Mouse (Mus musculus) E14TG2a.4 (cell line): Measurements from ENCODE around the gene Cabp2.
A peak's percentile ranks its signal among the peaks of the same experiment; 100 is the strongest.

Experiments used
- H3K27me3 ChIP-seq: 2 replicates; pipeline ENCODE4 v1.6.1; 2014; ENCODE audit warnings: low read length, control low read depth; ENCODE audit not compliant: insufficient read depth
- H3K36me3 ChIP-seq: 2 replicates; pipeline ENCODE4 v1.6.1; 2014; ENCODE audit warnings: low read length, control low read depth; ENCODE audit not compliant: insufficient read depth
- H3K4me1 ChIP-seq: replicated peaks from 2 replicates; pipeline ENCODE4 v1.6.1; 2014; ENCODE audit warnings: low read depth, low read length, control low read depth
- H3K4me3 ChIP-seq: replicated peaks from 2 replicates; pipeline ENCODE4 v1.5.1; 2014; ENCODE audit warnings: mild to moderate bottlenecking, low read length
- H3K9me3 ChIP-seq: 2 replicates; pipeline ENCODE4 v1.6.1; 2014; ENCODE audit warnings: low read length, control low read depth
- CTCF ChIP-seq: conservative IDR thresholded peaks from 2 replicates; pipeline ENCODE4 v1.5.1; 2014; ENCODE audit warnings: low read length
- NANOG ChIP-seq: IDR thresholded peaks from 2 replicates; pipeline ENCODE4 v1.6.1; 2014; ENCODE audit warnings: borderline replicate concordance, low read length, mixed read lengths
- POU5F1 ChIP-seq: IDR thresholded peaks from 2 replicates; pipeline ENCODE4 v1.6.1; 2014; ENCODE audit warnings: low read length, borderline replicate concordance

Cabp2 gene

GRCm38 (mm10) chr19:4083826-4084225 lies 2.4 kb downstream of the Cabp2 start:
- H3K27me3 ChIP-seq, result peaks cover 21% of the 10 kb centered on the region
- H3K4me1 ChIP-seq, result peaks cover 28% of the 10 kb centered on the region
- H3K9me3 ChIP-seq, result no peaks in the 10 kb centered on the region
- no peaks in the 10 kb centered on the region for H3K36me3 ChIP-seq
- peak overlapping the region; percentile 37 for H3K4me3 ChIP-seq
- TF ChIP-seq POU5F1 (no peak), CTCF (no peak), NANOG (no peak)

DNA sequence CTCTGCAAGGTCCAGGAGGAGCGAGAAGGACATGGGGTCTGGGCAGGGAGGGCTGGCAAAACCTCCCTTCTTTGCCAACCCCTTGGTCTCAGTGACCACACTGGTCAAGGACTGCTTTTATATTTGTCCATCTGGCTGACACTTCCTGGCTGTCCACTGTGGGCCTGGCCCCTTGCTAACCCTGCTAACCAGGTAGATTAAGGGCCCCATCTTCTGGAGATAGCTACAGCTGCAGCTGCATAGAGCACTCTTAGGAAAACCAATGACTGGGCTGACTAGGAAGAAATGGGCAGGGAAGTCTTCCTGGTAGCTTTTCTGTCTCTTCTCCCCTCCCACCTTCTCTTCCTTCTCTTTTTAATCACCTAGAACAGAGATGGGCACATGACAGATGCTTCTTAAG lies 3.6 kb downstream of the Cabp2 start:
- H3K4me3 ChIP-seq, result no peak overlapping the region
- H3K27me3 ChIP-seq, result peaks cover 17% of the 10 kb centered on the region
- peaks cover 32% of the 10 kb centered on the region for H3K4me1 ChIP-seq
- no peaks in the 10 kb centered on the region for H3K9me3 ChIP-seq
- no peak for TF ChIP-seq NANOG
- H3K36me3 ChIP-seq, result no peaks in the 10 kb centered on the region

- peaks cover 17% of the 10 kb centered on the region for H3K27me3 ChIP-seq
- H3K4me1 ChIP-seq, result peaks cover 38% of the 10 kb centered on the region
- TF ChIP-seq CTCF (no peak), NANOG (no peak), POU5F1 (no peak)
- H3K36me3 ChIP-seq, result no peaks in the 10 kb centered on the region
- H3K4me3 ChIP-seq, result no peak overlapping the region
- no peaks in the 10 kb centered on the region for H3K9me3 ChIP-seq
Measured at GRCm38 (mm10) chr19:4086156-4086555, 4.8 kb downstream of the Cabp2 start.

GRCm38 (mm10) chr19:4087090-4087489 lies 5.7 kb downstream of the Cabp2 start:
- H3K4me3 ChIP-seq, result no peak overlapping the region

GRCm38 (mm10) chr19:4088146-4088545 lies 6.8 kb downstream of the Cabp2 start:
- Histone ChIP-seq H3K4me1 (peaks cover 31% of the 10 kb centered on the region), H3K4me3 (no peak overlapping the region), H3K9me3 (no peaks in the 10 kb centered on the region), H3K27me3 (peaks cover 10% of the 10 kb centered on the region), H3K36me3 (no peaks in the 10 kb centered on the region)
- TF ChIP-seq NANOG, result no peak

More at GRCm38 (mm10) chr19:4087090-4087489, 5.7 kb downstream of the Cabp2 start:
- no peaks in the 10 kb centered on the region for H3K36me3 ChIP-seq
- no peak for TF ChIP-seq CTCF
- TF ChIP-seq NANOG, result no peak
- no peak for TF ChIP-seq POU5F1
- H3K4me1 ChIP-seq, result peaks cover 38% of the 10 kb centered on the region
- peaks cover 10% of the 10 kb centered on the region for H3K27me3 ChIP-seq
- H3K9me3 ChIP-seq, result no peaks in the 10 kb centered on the region

DNA sequence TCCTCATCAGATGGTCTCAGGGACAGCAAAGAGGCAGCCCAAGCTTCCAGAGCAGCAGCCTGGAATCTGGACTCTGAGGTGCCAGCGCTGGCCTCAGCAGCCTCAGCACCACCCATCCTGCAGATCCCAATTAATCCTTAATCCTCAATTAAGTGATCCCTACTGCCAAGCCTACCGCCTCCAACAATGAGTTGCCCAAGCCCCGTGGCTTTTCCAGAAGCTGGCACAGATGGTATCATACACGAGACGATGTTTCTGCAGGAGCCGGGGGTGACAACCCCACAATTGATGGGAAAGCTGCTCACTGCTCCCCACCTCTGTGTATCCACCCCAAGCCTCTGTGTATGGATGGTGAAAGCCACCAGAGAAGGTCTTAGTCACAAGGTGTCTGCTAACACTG lies 7.8 kb downstream of the Cabp2 start:
- H3K27me3 ChIP-seq, result peaks cover 6% of the 10 kb centered on the region
- TF ChIP-seq CTCF (no peak), POU5F1 (no peak), NANOG (no peak)
- H3K36me3 ChIP-seq, result no peaks in the 10 kb centered on the region
- no peak overlapping the region for H3K4me3 ChIP-seq
- peaks cover 29% of the 10 kb centered on the region for H3K4me1 ChIP-seq
- no peaks in the 10 kb centered on the region for H3K9me3 ChIP-seq

- Histone ChIP-seq H3K9me3 (no peaks in the 10 kb centered on the region), H3K36me3 (no peaks in the 10 kb centered on the region), H3K4me1 (peaks cover 35% of the 10 kb centered on the region), H3K27me3 (peaks cover 6% of the 10 kb centered on the region; the same call in 1 of the 2 replicates), H3K4me3 (no peak overlapping the region)
- TF ChIP-seq POU5F1, result no peak
- no peak for TF ChIP-seq NANOG
- TF ChIP-seq CTCF, result no peak
Measured at GRCm38 (mm10) chr19:4090446-4090845, 9.1 kb downstream of the Cabp2 start.

DNA sequence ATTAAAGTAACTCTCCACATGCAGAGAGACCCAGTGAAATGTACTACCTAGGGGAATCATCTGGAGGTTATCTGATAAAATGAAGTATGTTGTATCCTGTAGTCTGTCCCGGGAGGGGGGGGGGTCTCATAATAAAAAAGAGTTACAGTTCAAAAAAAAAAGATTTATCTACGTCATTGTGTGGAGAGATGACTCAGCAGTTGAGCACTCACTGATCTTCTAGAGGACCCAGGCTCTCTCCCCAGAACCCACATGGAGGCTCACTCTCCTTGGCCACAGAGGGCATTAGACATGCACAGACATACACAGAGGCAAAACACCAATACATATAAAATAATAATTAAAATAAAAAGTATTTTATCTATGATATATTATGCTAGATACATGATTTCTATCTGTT lies 10.0 kb downstream of the Cabp2 start:
- Histone ChIP-seq H3K36me3 (no peaks in the 10 kb centered on the region), H3K9me3 (no peaks in the 10 kb centered on the region), H3K4me3 (no peak overlapping the region), H3K27me3 (no peaks in the 10 kb centered on the region), H3K4me1 (peaks cover 45% of the 10 kb centered on the region)
- no peak for TF ChIP-seq POU5F1
- no peak for TF ChIP-seq CTCF
- no peak for TF ChIP-seq NANOG

GRCm38 (mm10) chr19:4092750-4093149 lies 11.4 kb downstream of the Cabp2 start:
- Histone ChIP-seq H3K36me3 (no peaks in the 10 kb centered on the region; the same call in 1 of the 2 replicates), H3K27me3 (no peaks in the 10 kb centered on the region), H3K4me1 (peaks cover 47% of the 10 kb centered on the region), H3K9me3 (no peaks in the 10 kb centered on the region), H3K4me3 (no peak overlapping the region)
- TF ChIP-seq POU5F1 (no peak), CTCF (no peak), NANOG (no peak)

GRCm38 (mm10) chr19:4093772-4094171 lies 12.4 kb downstream of the Cabp2 start:
- H3K4me1 ChIP-seq, result peaks cover 50% of the 10 kb centered on the region
- H3K4me3 ChIP-seq, result no peak overlapping the region
- H3K36me3 ChIP-seq, result peaks cover 10% of the 10 kb centered on the region
- no peaks in the 10 kb centered on the region for H3K27me3 ChIP-seq
- H3K9me3 ChIP-seq, result no peaks in the 10 kb centered on the region
- no peak for TF ChIP-seq NANOG
- TF ChIP-seq CTCF, result no peak
- TF ChIP-seq POU5F1, result no peak
